Mouse (Mus musculus): ENCODE data around the gene Wnt7a. TPM values are rescaled to one million over a fixed set of nuclear protein-coding genes. Genes with fewer than 3 reads are reported as not detected.

Gene Wnt7a
- polyA plus RNA-seq, 1 experiment from 2014 or later, result not detected

- no peaks in the 10 kb centered on the region for H3K27me3 ChIP-seq (replicated peaks; ENCODE audit: control insufficient read depth, insufficient read depth, low read length)
- no peak overlapping the region for H3K27ac ChIP-seq (ENCODE audit: low read depth, low read length)
- ATAC-seq, result no peak
- no peak overlapping the region for H3K4me3 ChIP-seq (ENCODE audit: low read depth, low read length)
- WGBS, result 83% methylated on average over 2 of the region's 2 CpGs
- no peaks in the 10 kb centered on the region for H3K36me3 ChIP-seq (ENCODE audit: control insufficient read depth, insufficient read depth)
- H3K4me2 ChIP-seq (replicated peaks; ENCODE audit: low read depth), result no peak overlapping the region
- H3K9ac ChIP-seq (ENCODE audit: low read depth, low read length), result no peak overlapping the region
- H3K4me1 ChIP-seq (replicated peaks; ENCODE audit: control insufficient read depth, insufficient read depth, low read length), result no peaks in the 10 kb centered on the region
- TF ChIP-seq CTCF (IDR thresholded peaks at IDR 0.05; ENCODE audit: low read depth), result no peak
- no peaks in the 10 kb centered on the region for H3K9me3 ChIP-seq (ENCODE audit: control insufficient read depth)
Measured at GRCm38 (mm10) chr6:91362756-91363155, 48.4 kb downstream of the Wnt7a start.

GRCm38 (mm10) chr6:91360998-91361397 is 50.2 kb downstream of the Wnt7a start:
- no peak overlapping the region for H3K9ac ChIP-seq (ENCODE audit: low read depth, low read length)
- no peaks in the 10 kb centered on the region for H3K4me1 ChIP-seq (replicated peaks; ENCODE audit: control insufficient read depth, insufficient read depth, low read length)
- no peak overlapping the region for H3K4me3 ChIP-seq (ENCODE audit: low read depth, low read length)
- WGBS, result 78% methylated on average over 6 of the region's 6 CpGs
- H3K27me3 ChIP-seq (replicated peaks; ENCODE audit: control insufficient read depth, insufficient read depth, low read length), result no peaks in the 10 kb centered on the region
- TF ChIP-seq CTCF (IDR thresholded peaks at IDR 0.05; ENCODE audit: low read depth), result no peak
- no peak for ATAC-seq
- no peak overlapping the region for H3K4me2 ChIP-seq (replicated peaks; ENCODE audit: low read depth)
- no peaks in the 10 kb centered on the region for H3K36me3 ChIP-seq (ENCODE audit: control insufficient read depth, insufficient read depth)
- H3K9me3 ChIP-seq (ENCODE audit: control insufficient read depth), result no peaks in the 10 kb centered on the region
- H3K27ac ChIP-seq (ENCODE audit: low read depth, low read length), result no peak overlapping the region

GRCm38 (mm10) chr6:91360371-91360690 is 50.8 kb downstream of the Wnt7a start:
- no peak overlapping the region for H3K27ac ChIP-seq (ENCODE audit: low read depth, low read length)
- 86% methylated on average over 4 of the region's 4 CpGs for WGBS
- no peaks in the 10 kb centered on the region for H3K36me3 ChIP-seq (ENCODE audit: control insufficient read depth, insufficient read depth)
- H3K9me3 ChIP-seq (ENCODE audit: control insufficient read depth), result no peaks in the 10 kb centered on the region
- no peaks in the 10 kb centered on the region for H3K4me1 ChIP-seq (replicated peaks; ENCODE audit: control insufficient read depth, insufficient read depth, low read length)
- no peak for TF ChIP-seq CTCF (IDR thresholded peaks at IDR 0.05; ENCODE audit: low read depth)
- H3K4me2 ChIP-seq (replicated peaks; ENCODE audit: low read depth), result no peak overlapping the region
- H3K9ac ChIP-seq (ENCODE audit: low read depth, low read length), result no peak overlapping the region
- no peaks in the 10 kb centered on the region for H3K27me3 ChIP-seq (replicated peaks; ENCODE audit: control insufficient read depth, insufficient read depth, low read length)
- H3K4me3 ChIP-seq (ENCODE audit: low read depth, low read length), result no peak overlapping the region
- no peak for ATAC-seq

GRCm38 (mm10) chr6:91359672-91360370 is 51.3 kb downstream of the Wnt7a start:
- 83% methylated on average over 7 of the region's 7 CpGs for WGBS

GRCm38 (mm10) chr6:91358866-91359656 is 52.1 kb downstream of the Wnt7a start:
- H3K4me3 ChIP-seq (ENCODE audit: low read depth, low read length), result no peak overlapping the region
- ATAC-seq, result no peak
- H3K4me1 ChIP-seq (replicated peaks; ENCODE audit: control insufficient read depth, insufficient read depth, low read length), result no peaks in the 10 kb centered on the region
- H3K9ac ChIP-seq (ENCODE audit: low read depth, low read length), result no peak overlapping the region
- H3K36me3 ChIP-seq (ENCODE audit: control insufficient read depth, insufficient read depth), result no peaks in the 10 kb centered on the region
- H3K9me3 ChIP-seq (ENCODE audit: control insufficient read depth), result no peaks in the 10 kb centered on the region
- 74% methylated on average over 6 of the region's 6 CpGs for WGBS
- H3K27ac ChIP-seq (ENCODE audit: low read depth, low read length), result no peak overlapping the region
- no peaks in the 10 kb centered on the region for H3K27me3 ChIP-seq (replicated peaks; ENCODE audit: control insufficient read depth, insufficient read depth, low read length)
- no peak overlapping the region for H3K4me2 ChIP-seq (replicated peaks; ENCODE audit: low read depth)
- no peak for TF ChIP-seq CTCF (IDR thresholded peaks at IDR 0.05; ENCODE audit: low read depth)

More at GRCm38 (mm10) chr6:91359672-91360370, 51.3 kb downstream of the Wnt7a start:
- H3K9me3 ChIP-seq (ENCODE audit: control insufficient read depth), result no peaks in the 10 kb centered on the region
- no peaks in the 10 kb centered on the region for H3K36me3 ChIP-seq (ENCODE audit: control insufficient read depth, insufficient read depth)
- no peak overlapping the region for H3K4me2 ChIP-seq (replicated peaks; ENCODE audit: low read depth)
- H3K27ac ChIP-seq (ENCODE audit: low read depth, low read length), result no peak overlapping the region
- TF ChIP-seq CTCF (IDR thresholded peaks at IDR 0.05; ENCODE audit: low read depth), result no peak
- no peak overlapping the region for H3K9ac ChIP-seq (ENCODE audit: low read depth, low read length)
- no peaks in the 10 kb centered on the region for H3K4me1 ChIP-seq (replicated peaks; ENCODE audit: control insufficient read depth, insufficient read depth, low read length)
- no peak for ATAC-seq
- no peaks in the 10 kb centered on the region for H3K27me3 ChIP-seq (replicated peaks; ENCODE audit: control insufficient read depth, insufficient read depth, low read length)
- no peak overlapping the region for H3K4me3 ChIP-seq (ENCODE audit: low read depth, low read length)

GRCm38 (mm10) chr6:91358394-91358793 is 52.8 kb downstream of the Wnt7a start:
- H3K27ac ChIP-seq (ENCODE audit: low read depth, low read length), result no peak overlapping the region
- ATAC-seq, result no peak
- WGBS, result 48% methylated on average over 2 of the region's 2 CpGs

More at GRCm38 (mm10) chr6:91358394-91358793, 52.8 kb downstream of the Wnt7a start:
- H3K36me3 ChIP-seq (ENCODE audit: control insufficient read depth, insufficient read depth), result no peaks in the 10 kb centered on the region
- no peaks in the 10 kb centered on the region for H3K9me3 ChIP-seq (ENCODE audit: control insufficient read depth)
- no peaks in the 10 kb centered on the region for H3K27me3 ChIP-seq (replicated peaks; ENCODE audit: control insufficient read depth, insufficient read depth, low read length)
- H3K4me3 ChIP-seq (ENCODE audit: low read depth, low read length), result no peak overlapping the region
- H3K4me2 ChIP-seq (replicated peaks; ENCODE audit: low read depth), result no peak overlapping the region
- no peak for TF ChIP-seq CTCF (IDR thresholded peaks at IDR 0.05; ENCODE audit: low read depth)
- H3K9ac ChIP-seq (ENCODE audit: low read depth, low read length), result no peak overlapping the region
- H3K4me1 ChIP-seq (replicated peaks; ENCODE audit: control insufficient read depth, insufficient read depth, low read length), result no peaks in the 10 kb centered on the region

Data from intestine, postnatal 0 days (tissue).